Mouse (Mus musculus): ENCODE measurements around the gene Cd9.
A peak's percentile ranks its signal among the peaks of the same experiment; 100 is the strongest.

- TF ChIP-seq CTCF (IDR thresholded peaks at IDR 0.05; ENCODE audit: control insufficient read depth, insufficient read depth, insufficient replicate concordance, low read depth, low read length) = peak; percentile 45; the same call in 1 of the 2 replicates
- no peak for TF ChIP-seq POLR2A (IDR thresholded peaks at IDR 0.05; ENCODE audit: control insufficient read depth, low read depth, low read length)
Observed at GRCm38 (mm10) chr6:125498062-125498461, 3.5 kb upstream of the Cd9 start.

Data from testis, adult 2 months (tissue).